Mouse (Mus musculus): ENCODE measurements around the gene Rnf20. TPM values are rescaled to one million over a fixed set of nuclear protein-coding genes. Genes with fewer than 3 reads are reported as not detected.

The Rnf20 gene
- polyA plus RNA-seq, 2 experiments: 54.3 to 54.5 TPM

GRCm38 (mm10) chr4:49680171-49680875, 48.5 kb downstream of the Rnf20 start:
- Histone ChIP-seq H3K9ac (ENCODE audit: low read depth, low read length, severe bottlenecking) (no peak overlapping the region), H3K27me3 (ENCODE audit: control insufficient read depth, insufficient read depth, low read length) (no peaks in the 10 kb centered on the region), H3K27ac (replicated peaks; ENCODE audit: low read depth, low read length) (no peak overlapping the region), H3K4me3 (replicated peaks; ENCODE audit: low read length) (no peak overlapping the region), H3K4me1 (ENCODE audit: control insufficient read depth, insufficient read depth, low read length) (no peaks in the 10 kb centered on the region), H3K4me2 (replicated peaks; ENCODE audit: low read depth, low read length, severe bottlenecking) (no peak overlapping the region), H3K9me3 (ENCODE audit: control insufficient read depth, low read length) (no peaks in the 10 kb centered on the region), H3K36me3 (ENCODE audit: control insufficient read depth, insufficient read depth, low read length) (no peaks in the 10 kb centered on the region)
- no peak for ATAC-seq (ENCODE audit: low FRiP score, low read depth)
- no peak for DNase-seq (ENCODE audit: low spot score)
- 89% methylated on average over 11 of the region's 11 CpGs for WGBS
- TF ChIP-seq POLR2A (IDR thresholded peaks at IDR 0.05; ENCODE audit: borderline replicate concordance, extremely low read depth, insufficient read depth, insufficient read length): no peak

- no peak for TF ChIP-seq POLR2A (IDR thresholded peaks at IDR 0.05; ENCODE audit: borderline replicate concordance, extremely low read depth, insufficient read depth, insufficient read length)
- no peak for DNase-seq (ENCODE audit: low spot score)
- ATAC-seq (ENCODE audit: low FRiP score, low read depth): no peak
- Histone ChIP-seq H3K27me3 (ENCODE audit: control insufficient read depth, insufficient read depth, low read length) (no peaks in the 10 kb centered on the region), H3K36me3 (ENCODE audit: control insufficient read depth, insufficient read depth, low read length) (no peaks in the 10 kb centered on the region), H3K9me3 (ENCODE audit: control insufficient read depth, low read length) (no peaks in the 10 kb centered on the region), H3K4me1 (ENCODE audit: control insufficient read depth, insufficient read depth, low read length) (no peaks in the 10 kb centered on the region), H3K9ac (ENCODE audit: low read depth, low read length, severe bottlenecking) (no peak within 1 kb of the TSS), H3K27ac (replicated peaks; ENCODE audit: low read depth, low read length) (no peak within 1 kb of the TSS), H3K4me3 (replicated peaks; ENCODE audit: low read length) (no peak within 1 kb of the TSS), H3K4me2 (replicated peaks; ENCODE audit: low read depth, low read length, severe bottlenecking) (no peak within 1 kb of the TSS)
- WGBS: 92% methylated on average over 13 of the region's 13 CpGs
Observed at GRCm38 (mm10) chr4:49681812-49682211, 50.0 kb downstream of the Rnf20 start, which contains the start of gene Ppp3r2. Gene Ppp3r2, minus strand, starts transcription at chr4:49682024.

- no peaks in the 10 kb centered on the region for H3K36me3 ChIP-seq (ENCODE audit: control insufficient read depth, insufficient read depth, low read length)
- no peak overlapping the region for H3K4me2 ChIP-seq (replicated peaks; ENCODE audit: low read depth, low read length, severe bottlenecking)
- H3K27ac ChIP-seq (replicated peaks; ENCODE audit: low read depth, low read length): no peak overlapping the region
- DNase-seq (ENCODE audit: low spot score): peak; percentile 79
- no peak for TF ChIP-seq POLR2A (IDR thresholded peaks at IDR 0.05; ENCODE audit: borderline replicate concordance, extremely low read depth, insufficient read depth, insufficient read length)
- H3K9ac ChIP-seq (ENCODE audit: low read depth, low read length, severe bottlenecking): no peak overlapping the region
- H3K4me1 ChIP-seq (ENCODE audit: control insufficient read depth, insufficient read depth, low read length): no peaks in the 10 kb centered on the region
- H3K9me3 ChIP-seq (ENCODE audit: control insufficient read depth, low read length): no peaks in the 10 kb centered on the region
- 0 out of 2 replicates have a peak, but pooled peaks have one; percentile 41 for ATAC-seq (ENCODE audit: low FRiP score, low read depth)
- WGBS: 16% methylated on average over 9 of the region's 9 CpGs
- no peak overlapping the region for H3K4me3 ChIP-seq (replicated peaks; ENCODE audit: low read length)
- H3K27me3 ChIP-seq (ENCODE audit: control insufficient read depth, insufficient read depth, low read length): no peaks in the 10 kb centered on the region
Observed at GRCm38 (mm10) chr4:49688594-49689288, 56.9 kb downstream of the Rnf20 start.

- no peak for DNase-seq (ENCODE audit: low spot score)
Observed at GRCm38 (mm10) chr4:49691405-49692194, 59.8 kb downstream of the Rnf20 start.

More at GRCm38 (mm10) chr4:49691405-49692194, 59.8 kb downstream of the Rnf20 start:
- Histone ChIP-seq H3K4me1 (ENCODE audit: control insufficient read depth, insufficient read depth, low read length) (no peaks in the 10 kb centered on the region), H3K4me3 (replicated peaks; ENCODE audit: low read length) (no peak overlapping the region), H3K27ac (replicated peaks; ENCODE audit: low read depth, low read length) (no peak overlapping the region), H3K9me3 (ENCODE audit: control insufficient read depth, low read length) (no peaks in the 10 kb centered on the region), H3K27me3 (ENCODE audit: control insufficient read depth, insufficient read depth, low read length) (no peaks in the 10 kb centered on the region), H3K36me3 (ENCODE audit: control insufficient read depth, insufficient read depth, low read length) (no peaks in the 10 kb centered on the region), H3K9ac (ENCODE audit: low read depth, low read length, severe bottlenecking) (no peak overlapping the region), H3K4me2 (replicated peaks; ENCODE audit: low read depth, low read length, severe bottlenecking) (no peak overlapping the region)
- WGBS: 61% methylated on average over 12 of the region's 12 CpGs
- no peak for TF ChIP-seq POLR2A (IDR thresholded peaks at IDR 0.05; ENCODE audit: borderline replicate concordance, extremely low read depth, insufficient read depth, insufficient read length)
- ATAC-seq (ENCODE audit: low FRiP score, low read depth): no peak

Other genes starting within 250 kb of the Rnf20 start
- gene Acnat2, start 223.9 kb upstream of the Rnf20 start, polyA plus RNA-seq (2012; rRNA removed): not detected in 2 replicates
- gene Acnat2, start 223.9 kb upstream of the Rnf20 start, polyA plus RNA-seq (2014; fragmentation: Nextera tagmentation; extraction: Ambion mirVana): not detected in 2 replicates
- gene Acnat1, start 158.1 kb upstream of the Rnf20 start, polyA plus RNA-seq (2012; rRNA removed): 0.13 and 0.14 TPM in 2 replicates
- gene Acnat1, start 158.1 kb upstream of the Rnf20 start, polyA plus RNA-seq (2014; fragmentation: Nextera tagmentation; extraction: Ambion mirVana): not detected in 2 replicates
- gene Baat, start 125.4 kb upstream of the Rnf20 start, polyA plus RNA-seq (2012; rRNA removed): 0.19 and 0.20 TPM in 2 replicates
- 0.10 and 0.21 TPM in 2 replicates for gene Baat, start 125.4 kb upstream of the Rnf20 start, polyA plus RNA-seq (2014; fragmentation: Nextera tagmentation; extraction: Ambion mirVana)
- gene Mrpl50, start 110.9 kb upstream of the Rnf20 start, polyA plus RNA-seq (2012; rRNA removed): 17.1 and 30.0 TPM in 2 replicates
- 74.3 and 80.2 TPM in 2 replicates for gene Mrpl50, start 110.9 kb upstream of the Rnf20 start, polyA plus RNA-seq (2014; fragmentation: Nextera tagmentation; extraction: Ambion mirVana)
- 4.5 and 5.8 TPM in 2 replicates for gene Zfp189, start 110.8 kb upstream of the Rnf20 start, polyA plus RNA-seq (2012; rRNA removed)
- 9.6 and 10.4 TPM in 2 replicates for gene Zfp189, start 110.8 kb upstream of the Rnf20 start, polyA plus RNA-seq (2014; fragmentation: Nextera tagmentation; extraction: Ambion mirVana)
- 0.25 and 0.32 TPM in 2 replicates for gene Aldob, start 82.5 kb upstream of the Rnf20 start, polyA plus RNA-seq (2012; rRNA removed)
- gene Aldob, start 82.5 kb upstream of the Rnf20 start, polyA plus RNA-seq (2014; fragmentation: Nextera tagmentation; extraction: Ambion mirVana): not detected in 2 replicates
- 28.4 and 35.7 TPM in 2 replicates for gene Tmem246, start 34.1 kb upstream of the Rnf20 start, polyA plus RNA-seq (2012; rRNA removed)
- gene Tmem246, start 34.1 kb upstream of the Rnf20 start, polyA plus RNA-seq (2014; fragmentation: Nextera tagmentation; extraction: Ambion mirVana): 37.0 and 39.2 TPM in 2 replicates
- 0.15 and 0.19 TPM in 2 replicates for gene Ppp3r2, start 50.0 kb downstream of the Rnf20 start, polyA plus RNA-seq (2012; rRNA removed)
- gene Ppp3r2, start 50.0 kb downstream of the Rnf20 start, polyA plus RNA-seq (2014; fragmentation: Nextera tagmentation; extraction: Ambion mirVana): 0.14 and 0.22 TPM in 2 replicates
- gene Grin3a, start 213.7 kb downstream of the Rnf20 start, polyA plus RNA-seq (2012; rRNA removed): 4.2 and 5.1 TPM in 2 replicates
- 6.8 and 9.2 TPM in 2 replicates for gene Grin3a, start 213.7 kb downstream of the Rnf20 start, polyA plus RNA-seq (2014; fragmentation: Nextera tagmentation; extraction: Ambion mirVana)

All from limb, embryonic 14.5 days (tissue).